Mouse (Mus musculus) ES-Bruce4 (cell line): Measurements from ENCODE around the gene Slc35d1.
"Not testable (repeated sequence)": the region's sequence is repeated elsewhere in the genome, so short reads cannot be mapped to it uniquely, and the experiment has no call there.

Experiments
- CTCF ChIP-seq: IDR thresholded peaks from one replicate; pipeline ENCODE4 v1.8.1; 2011; ENCODE audit warnings: low read depth, low read length
- POLR2A ChIP-seq: IDR thresholded peaks from one replicate; pipeline ENCODE4 v1.8.1; 2011; ENCODE audit warnings: low read length; ENCODE audit not compliant: insufficient read depth

DNA sequence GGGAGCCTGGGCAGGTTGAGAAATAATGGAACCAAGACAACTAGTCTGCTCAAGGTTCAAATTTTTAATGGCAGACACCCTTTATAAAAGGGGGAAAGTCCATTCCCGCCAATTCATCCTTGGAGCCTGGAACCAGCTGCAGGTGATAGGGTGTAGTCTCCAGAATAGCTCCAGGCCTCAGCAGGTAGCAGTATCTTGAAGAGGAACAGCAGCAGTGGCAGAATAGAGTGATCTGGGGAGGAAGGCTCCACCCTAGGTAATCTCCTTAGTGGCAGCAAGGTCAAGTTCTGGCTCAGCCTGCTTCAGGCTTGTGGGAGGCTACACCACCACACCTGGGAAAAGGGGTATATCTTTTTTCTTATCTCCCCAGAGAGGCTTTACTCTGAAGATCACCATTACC, 48.8 kb downstream of the Slc35d1 start:
- not testable (repeated sequence) for TF ChIP-seq POLR2A, CTCF
